Mouse (Mus musculus) right cerebral cortex, postnatal 25 days (tissue): ENCODE results near the gene Ttc7b.

Source experiments
- DNase-seq: peaks from one replicate; pipeline ENCODE4 v3.0.0; 2022

Ttc7b gene

DNA sequence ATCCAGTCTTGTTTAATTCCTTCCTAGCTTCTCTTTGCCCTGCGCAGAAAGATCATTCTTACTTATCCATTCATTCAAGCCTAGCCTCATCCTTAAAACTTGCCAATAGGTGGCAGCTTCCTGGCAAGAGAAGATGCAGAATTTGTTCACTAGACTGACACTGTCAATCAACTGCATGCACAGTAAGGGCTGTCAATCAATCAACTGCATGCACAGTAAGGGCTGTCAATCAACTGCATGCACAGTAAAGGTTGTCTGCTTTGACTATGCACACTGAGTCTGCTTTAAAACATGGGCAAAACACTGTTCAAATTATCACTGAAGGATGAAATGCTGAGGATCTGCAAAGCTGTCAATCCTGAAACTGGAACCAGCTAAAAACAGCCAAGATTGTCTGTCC is 37.6 kb downstream of the Ttc7b start:
- no peak for DNase-seq

DNA sequence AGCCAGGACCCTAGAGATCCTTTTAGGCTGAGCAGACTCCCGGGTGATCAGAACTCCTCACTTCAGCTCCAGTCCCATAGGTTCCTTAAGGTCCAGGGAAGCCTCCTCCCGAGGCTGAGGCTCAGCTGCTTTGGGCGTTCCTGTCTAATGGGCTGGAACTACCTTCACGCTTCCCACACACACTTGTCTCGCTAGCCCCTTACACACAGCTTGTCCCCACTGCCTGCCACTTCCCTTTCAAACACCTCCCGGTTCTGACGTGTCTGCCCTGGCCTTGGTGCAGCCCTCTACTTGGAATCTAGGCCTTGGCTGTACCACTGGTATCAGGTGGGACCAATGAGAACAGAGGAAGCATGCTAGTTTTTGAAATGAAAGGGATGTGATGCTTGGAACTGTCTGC is 38.4 kb downstream of the Ttc7b start:
- DNase-seq, result no peak

GRCm38 (mm10) chr12:100481443-100482026 is 39.1 kb downstream of the Ttc7b start:
- DNase-seq, result no peak

DNA sequence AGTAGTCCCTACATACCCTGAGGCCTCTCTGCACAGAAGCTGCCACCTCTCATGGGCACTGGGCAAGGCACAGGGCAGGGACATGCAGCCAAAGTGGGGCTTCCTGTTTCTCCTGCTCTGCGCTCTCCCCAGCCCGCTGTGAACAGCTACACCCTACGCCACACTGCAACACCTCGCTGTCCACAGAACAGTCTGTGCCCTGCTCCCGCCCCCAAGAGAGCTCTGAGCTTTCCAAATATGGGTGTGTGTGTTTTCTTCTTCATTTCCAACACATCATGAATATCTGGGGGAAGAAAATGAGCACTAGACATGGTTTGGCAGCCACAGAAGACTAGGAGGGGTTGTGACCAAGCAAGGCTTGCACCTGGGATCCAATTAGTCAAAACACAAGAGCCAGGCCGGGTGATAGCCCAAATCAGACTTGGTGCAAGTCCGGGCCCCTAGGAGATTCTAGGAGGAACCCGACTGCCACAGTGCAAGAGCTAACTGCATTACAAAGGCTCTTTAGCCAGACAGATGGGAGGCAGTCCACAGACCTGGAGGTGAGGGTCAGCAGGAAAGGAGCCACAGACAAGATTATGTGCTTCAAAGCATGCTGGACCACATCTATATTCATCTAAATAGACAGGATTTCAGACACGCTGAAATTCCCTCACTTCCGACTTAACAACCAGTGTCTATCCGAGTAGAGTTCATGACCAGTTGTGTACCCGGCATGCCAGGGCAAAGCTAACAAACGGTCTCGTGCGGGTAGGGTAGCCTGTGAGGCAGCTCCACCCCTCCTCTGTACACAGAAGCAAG is 39.8 kb downstream of the Ttc7b start:
- DNase-seq, result no peak

DNA sequence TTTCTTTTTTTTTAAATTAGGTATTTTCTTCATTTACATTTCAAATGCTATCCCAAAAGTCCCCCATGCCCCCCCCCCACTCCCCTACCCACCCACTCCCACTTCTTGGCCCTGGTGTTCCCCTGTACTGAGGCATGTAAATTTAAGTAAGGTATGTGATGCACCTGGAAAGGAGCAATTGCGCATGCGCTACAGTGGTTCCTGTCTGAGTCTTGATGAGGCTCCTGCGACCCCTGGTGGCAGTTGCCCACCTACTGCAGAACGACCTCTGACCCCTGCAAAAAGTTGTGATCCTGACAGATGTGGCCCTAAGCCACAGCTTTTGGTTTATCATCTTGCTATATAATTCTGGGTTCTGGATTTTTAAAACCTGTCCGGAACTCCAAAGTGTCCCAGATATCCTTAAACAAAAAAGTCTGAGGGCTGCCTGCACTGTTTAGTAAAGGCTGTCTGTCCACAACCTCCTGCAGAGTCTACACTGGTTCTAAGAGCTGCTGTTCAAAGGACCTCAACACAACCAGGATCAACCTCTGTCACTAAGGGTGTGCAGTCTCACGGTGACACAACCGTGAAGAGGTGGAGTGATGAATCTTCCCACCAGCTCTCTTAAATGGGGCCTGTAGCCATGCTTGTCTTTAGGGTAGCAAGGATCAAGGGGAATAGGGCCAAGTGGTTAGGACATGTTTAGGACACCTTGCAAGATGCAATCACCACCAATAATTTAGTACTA is 40.6 kb downstream of the Ttc7b start:
- DNase-seq, result no peak

DNA sequence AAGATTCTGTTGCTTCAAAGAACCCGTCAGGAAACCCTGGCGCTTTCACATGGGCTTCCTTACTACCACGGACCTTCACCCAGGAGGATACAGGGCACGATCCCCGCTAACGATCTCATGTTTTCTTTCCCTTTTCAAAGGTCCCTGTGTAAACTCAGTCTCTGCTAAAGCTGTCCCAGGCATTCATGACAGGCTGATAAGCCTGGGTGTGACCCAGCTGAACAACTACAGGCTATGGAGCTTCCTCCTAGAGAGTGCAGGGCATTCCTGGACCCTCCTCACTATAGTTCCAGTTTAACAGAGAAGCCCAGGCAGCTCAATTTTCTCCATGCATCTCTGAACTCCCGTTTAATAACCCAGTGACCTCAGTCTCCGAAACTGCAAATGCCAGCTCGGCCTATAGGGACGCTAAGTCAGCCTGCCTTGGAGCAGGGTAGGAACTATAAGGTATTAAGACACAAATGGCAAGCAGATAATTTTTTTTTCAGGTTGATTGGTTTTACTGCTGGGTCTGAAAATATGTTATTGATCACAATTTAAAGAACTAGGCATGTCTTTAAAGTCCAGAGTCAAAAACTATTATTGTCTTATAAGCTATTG is 41.3 kb downstream of the Ttc7b start:
- DNase-seq, result no peak

GRCm38 (mm10) chr12:100478615-100479014 is 42.0 kb downstream of the Ttc7b start:
- DNase-seq, result no peak

DNA sequence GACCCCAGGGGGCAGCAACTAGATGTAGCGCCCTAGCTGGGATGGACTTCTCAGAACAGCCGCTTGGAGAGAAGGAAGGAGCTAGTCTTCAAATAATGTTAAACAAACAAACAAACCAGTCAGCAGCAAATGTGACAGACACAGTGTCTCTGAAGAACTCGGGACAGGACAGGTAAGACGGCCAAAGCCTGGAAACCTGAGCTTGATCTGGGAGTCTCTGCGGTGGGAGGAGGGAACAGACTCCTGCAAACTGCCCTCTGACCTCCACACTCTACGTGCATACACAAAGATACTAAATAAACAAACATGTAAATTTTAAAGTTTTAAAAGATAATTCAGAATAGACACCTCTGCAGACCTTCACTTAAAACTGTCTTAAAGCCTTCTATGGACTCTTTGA is 42.5 kb downstream of the Ttc7b start:
- DNase-seq, result no peak

DNA sequence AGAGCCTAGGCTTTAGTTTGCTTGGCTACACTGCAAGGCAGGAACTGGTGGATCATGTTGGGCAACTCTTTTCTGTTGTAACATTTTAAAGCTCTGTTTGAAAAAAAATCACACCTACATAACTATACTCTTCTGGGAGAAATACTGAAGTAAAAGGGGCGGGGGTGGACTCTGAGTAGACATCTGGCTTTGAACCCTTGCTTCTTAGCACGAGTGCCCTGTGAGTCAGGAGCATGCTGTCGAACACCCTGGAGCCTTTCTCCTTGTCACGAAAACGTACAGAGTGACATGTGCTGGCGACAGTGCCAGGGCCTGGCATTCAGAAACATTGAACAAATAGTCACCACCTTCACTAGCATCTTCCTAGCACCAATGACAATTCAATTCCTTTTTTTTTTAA is 43.2 kb downstream of the Ttc7b start:
- no peak for DNase-seq

- DNase-seq, result no peak
Measured at GRCm38 (mm10) chr12:100476351-100476750, 44.3 kb downstream of the Ttc7b start.

- DNase-seq, result no peak
Measured at GRCm38 (mm10) chr12:100475489-100475888, 45.1 kb downstream of the Ttc7b start.

- no peak for DNase-seq
Measured at GRCm38 (mm10) chr12:100474661-100475321, 45.8 kb downstream of the Ttc7b start.

DNA sequence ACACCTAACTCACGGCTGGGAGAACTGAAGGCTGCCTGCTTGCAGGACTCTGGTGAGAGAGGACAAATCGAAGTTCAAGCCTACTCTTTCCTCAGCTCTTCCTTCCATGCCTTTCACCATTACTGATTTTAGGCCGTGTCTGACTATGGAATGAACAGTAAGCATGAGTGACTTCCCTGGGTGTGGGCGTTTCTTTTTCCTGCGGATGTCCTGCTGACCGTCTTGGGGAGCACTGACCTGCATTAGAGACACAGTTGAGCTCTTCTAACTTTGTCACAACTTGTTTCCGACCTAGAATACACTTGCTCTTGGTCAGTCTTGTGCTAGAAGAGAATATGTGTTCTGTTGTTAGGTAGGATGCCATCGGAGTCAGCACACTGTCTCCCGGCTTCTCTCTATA is 50.3 kb downstream of the Ttc7b start:
- no peak for DNase-seq

DNA sequence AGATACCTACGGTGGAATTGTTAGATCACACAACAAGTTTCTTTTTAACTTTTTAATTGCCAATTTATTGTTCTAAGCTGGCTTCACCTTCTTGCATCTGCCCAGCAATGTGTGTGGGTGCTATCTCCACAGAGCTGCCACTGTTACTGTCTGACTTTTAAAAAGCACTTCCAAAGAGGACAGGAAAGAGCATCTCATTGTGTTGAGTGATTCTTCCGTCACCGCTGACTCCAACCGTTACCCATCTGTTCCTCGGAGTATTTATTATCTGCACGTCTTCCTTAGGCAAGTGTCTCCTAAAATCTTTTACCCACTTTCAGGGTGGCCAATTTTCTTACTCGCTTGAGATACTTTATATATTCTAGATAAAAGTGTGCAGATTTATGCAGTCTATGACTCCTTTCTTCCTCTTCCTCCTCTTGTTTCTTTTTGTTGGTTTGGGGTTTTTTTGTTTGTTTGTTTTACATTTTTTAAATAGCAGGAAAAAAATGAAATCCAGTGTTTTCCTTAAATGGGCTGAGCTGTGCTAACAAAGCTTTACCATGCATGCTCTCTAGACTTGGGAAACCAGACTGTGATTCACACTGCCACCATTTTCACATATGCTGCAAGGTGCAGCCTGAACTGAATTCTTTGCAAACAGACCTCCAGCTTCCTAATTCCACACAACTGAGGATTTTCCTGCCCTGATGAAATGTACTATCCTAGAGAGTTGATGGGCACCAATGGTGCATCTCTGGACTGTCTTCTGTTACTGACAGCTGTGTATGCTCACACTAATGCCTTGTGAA is 50.9 kb downstream of the Ttc7b start:
- DNase-seq, result no peak

DNA sequence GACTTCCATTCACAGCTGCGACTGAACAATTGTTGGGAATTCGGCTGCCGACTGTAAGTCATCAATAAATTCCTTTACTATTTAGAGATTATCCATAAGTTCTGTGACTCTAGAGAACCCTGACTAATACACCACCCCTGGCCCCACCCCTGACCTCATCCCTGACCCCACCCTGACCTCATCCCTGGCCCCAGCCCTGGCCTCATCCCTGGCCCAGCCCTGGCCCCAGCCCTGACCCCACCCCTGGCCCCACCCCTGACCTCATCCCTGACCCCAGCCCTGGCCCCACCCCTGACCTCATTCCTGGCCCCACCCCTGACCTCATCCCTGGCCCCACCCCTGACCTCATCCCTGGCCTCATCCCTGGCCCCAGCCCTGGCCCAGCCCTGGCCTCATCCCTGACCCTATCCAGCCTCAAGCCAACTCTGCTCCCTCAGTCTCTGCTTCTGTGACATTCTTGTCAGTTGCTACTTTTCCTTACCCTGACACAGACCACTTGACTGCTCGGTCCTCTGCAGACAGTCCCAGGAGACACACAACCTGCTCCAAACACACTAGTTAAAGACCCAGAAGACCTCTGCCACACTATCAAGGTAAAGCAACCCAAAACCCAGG is 55.4 kb downstream of the Ttc7b start:
- DNase-seq, result no peak

DNA sequence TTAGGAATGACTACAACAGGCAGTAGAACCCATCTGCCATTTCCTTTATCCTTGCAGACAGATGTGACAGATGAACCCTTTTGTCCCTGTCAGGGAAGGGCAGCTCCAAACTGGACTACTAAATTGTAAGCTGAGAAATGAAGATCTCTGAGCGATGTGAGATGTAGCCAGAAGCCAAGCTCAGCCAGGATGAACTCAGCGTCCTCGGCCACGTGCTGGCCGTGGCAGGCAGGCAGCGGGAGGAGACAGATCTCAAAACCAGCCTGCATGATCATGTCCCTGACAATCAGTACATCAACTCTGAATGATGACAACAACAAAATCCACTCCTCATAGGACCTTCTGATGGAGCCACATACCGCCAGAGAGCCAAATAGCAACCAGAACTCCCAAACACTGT is 62.9 kb downstream of the Ttc7b start:
- no peak for DNase-seq

DNA sequence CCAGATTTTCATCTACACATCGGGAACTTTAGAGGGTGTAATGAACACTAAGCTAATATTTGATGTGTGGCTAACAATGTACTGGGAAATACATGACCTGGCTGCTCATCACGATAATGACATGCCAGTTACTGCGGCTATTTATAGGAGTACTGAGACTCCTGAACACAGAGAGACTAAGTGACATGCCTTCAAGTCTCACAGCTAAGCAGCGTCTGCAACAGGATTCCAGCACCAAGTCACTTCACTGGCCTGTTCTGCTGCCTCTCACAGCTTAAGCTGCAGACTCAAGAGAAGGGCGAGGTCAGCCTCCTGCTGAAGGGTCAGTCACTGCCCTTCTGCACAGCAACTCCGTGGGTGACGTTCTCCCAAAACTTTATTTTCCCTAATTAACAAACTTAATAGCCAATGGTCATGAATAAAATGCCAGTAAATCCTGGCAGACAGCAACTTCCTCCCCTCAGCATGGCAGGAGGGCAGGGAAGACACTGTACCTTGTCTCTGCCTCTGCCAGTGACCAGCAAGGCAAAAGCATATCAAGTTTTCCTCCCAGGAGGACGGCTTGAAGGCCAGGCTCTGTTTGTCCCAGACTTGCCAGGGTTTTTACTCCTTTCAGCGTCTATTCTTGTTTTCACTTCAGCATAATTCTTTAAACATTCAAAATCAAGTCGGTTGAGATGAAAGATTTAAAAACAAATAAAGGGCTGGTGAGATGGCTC is 64.2 kb downstream of the Ttc7b start:
- no peak for DNase-seq

DNA sequence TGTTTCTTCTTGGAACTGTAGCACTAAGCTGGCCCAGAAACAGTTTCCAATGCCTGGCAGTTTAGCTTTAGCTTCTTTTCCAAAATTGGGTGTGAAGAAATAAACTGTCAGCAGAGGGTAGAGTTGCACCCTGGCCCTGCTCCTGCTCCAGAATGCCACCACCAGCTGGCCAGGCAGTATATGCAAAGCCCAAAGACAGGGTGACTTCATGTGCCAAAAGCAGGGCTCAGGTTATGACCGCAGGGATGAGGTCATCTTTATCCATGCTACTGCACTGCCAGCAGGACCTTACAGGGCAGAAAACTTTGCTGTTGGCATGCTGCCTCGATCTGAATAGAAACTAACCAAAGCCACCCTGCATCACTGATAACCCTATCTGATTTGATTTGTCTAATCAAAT is 65.2 kb downstream of the Ttc7b start:
- no peak for DNase-seq

DNA sequence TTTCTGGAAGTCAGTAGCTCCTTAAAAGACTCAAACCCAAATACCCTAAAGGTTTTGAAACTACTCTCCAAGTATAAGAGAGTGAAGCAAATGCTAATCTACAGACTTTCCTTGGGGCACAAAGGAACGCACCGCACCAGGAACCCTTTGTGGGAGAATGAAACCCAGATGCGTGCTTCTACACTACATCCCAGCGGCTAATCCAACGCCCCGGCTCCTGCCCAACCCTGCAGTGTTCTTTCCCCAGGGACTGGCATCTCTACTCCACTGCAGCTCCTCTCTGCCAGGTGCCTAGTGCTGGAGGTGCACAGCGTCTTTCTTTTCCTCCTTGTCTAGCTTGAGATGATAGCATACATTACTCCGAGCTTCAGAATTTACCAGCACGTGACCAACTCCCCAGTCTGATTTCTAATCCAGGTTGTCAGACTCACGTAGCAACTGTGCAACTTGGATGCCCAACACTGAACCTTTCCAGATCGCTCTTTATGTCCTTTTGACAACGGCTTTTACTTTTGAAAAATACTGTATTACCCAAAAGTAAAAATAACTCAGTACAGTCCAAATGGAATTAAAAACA is 72.8 kb downstream of the Ttc7b start:
- no peak for DNase-seq

GRCm38 (mm10) chr12:100447161-100447560 is 73.5 kb downstream of the Ttc7b start:
- no peak for DNase-seq

- DNase-seq, result no peak
Measured at GRCm38 (mm10) chr12:100445686-100446085, 74.9 kb downstream of the Ttc7b start.
